Mouse (Mus musculus) forebrain, embryonic 12.5 days (tissue): Measurements from ENCODE around the gene Ppm1n. TPM values are rescaled to one million over a fixed set of nuclear protein-coding genes. Genes with fewer than 3 reads are reported as not detected.
A peak's percentile ranks its signal among the peaks of the same experiment; 100 is the strongest.

Experiments used
- ATAC-seq: fragments of 200-750 bp; cut with Nextera tagmentation; 2 replicates; pipeline ENCODE4 v1.8.0; 2017; ENCODE audit warnings: moderate TSS enrichment; ENCODE audit not compliant: low FRiP score
- H3K27ac ChIP-seq: fragments of 300-500 bp; sonication (generic); 2 replicates; pipeline ENCODE4 v1.5.1; 2016; ENCODE audit warnings: mild to moderate bottlenecking
- H3K27me3 ChIP-seq: fragments of 300-500 bp; sonication (generic); 2 replicates; pipeline ENCODE4 v1.6.1; 2016; ENCODE audit warnings: mild to moderate bottlenecking
- H3K36me3 ChIP-seq: fragments of 300-500 bp; sonication (generic); replicated peaks from 2 replicates; pipeline ENCODE4 v1.6.1; 2016; ENCODE audit warnings: mild to moderate bottlenecking
- H3K4me1 ChIP-seq: fragments of 300-500 bp; sonication (generic); 2 replicates; pipeline ENCODE4 v1.6.1; 2016
- H3K4me2 ChIP-seq: fragments of 300-500 bp; sonication (generic); 2 replicates; pipeline ENCODE4 v1.6.1; 2016; ENCODE audit warnings: mild to moderate bottlenecking, moderate library complexity
- H3K4me3 ChIP-seq: fragments of 300-500 bp; sonication (generic); replicated peaks from 2 replicates; pipeline ENCODE4 v1.5.1; 2016; ENCODE audit warnings: mild to moderate bottlenecking
- H3K9ac ChIP-seq: fragments of 300-500 bp; sonication (generic); 2 replicates; pipeline ENCODE4 v1.6.1; 2016; ENCODE audit warnings: mild to moderate bottlenecking
- H3K9me3 ChIP-seq: fragments of 300-500 bp; sonication (generic); 2 replicates; pipeline ENCODE4 v1.6.1; 2016
- WGBS: fragments of 180-500 bp; shearing (Covaris S2); methylation state at CpG from one replicate; pipeline ENCODE4 v1.1.7; 2016; 5-methylcytosine and 5-hydroxymethylcytosine counted together
- polyA plus RNA-seq: library from polyadenylated mRNA; unstranded; fragments of >200 nt; fragmentation: Nextera tagmentation; extraction: Ambion mirVana; gene quantifications from 2 replicates; pipeline ENCODE4 v1.2.1, GENCODE M21; 2016

Gene Ppm1n
- polyA plus RNA-seq, 1 experiment from 2014 or later, result 0.19 TPM

- peaks cover 41% of the 10 kb centered on the region for H3K27me3 ChIP-seq
- no peak for ATAC-seq
Measured at GRCm38 (mm10) chr7:19318676-19319075, 38.8 kb upstream of the Ppm1n start.

GRCm38 (mm10) chr7:19318201-19318600, 38.3 kb upstream of the Ppm1n start:
- Histone ChIP-seq H3K36me3 (no peaks in the 10 kb centered on the region), H3K4me3 (no peak overlapping the region), H3K27ac (no peak overlapping the region), H3K9ac (no peak overlapping the region), H3K9me3 (no peaks in the 10 kb centered on the region), H3K27me3 (peaks cover 44% of the 10 kb centered on the region), H3K4me2 (no peak overlapping the region), H3K4me1 (peaks cover 19% of the 10 kb centered on the region)
- no peak for ATAC-seq
- WGBS, result 74% methylated on average over 2 of the region's 2 CpGs

More at GRCm38 (mm10) chr7:19318676-19319075, 38.8 kb upstream of the Ppm1n start:
- H3K9ac ChIP-seq, result no peak overlapping the region
- H3K36me3 ChIP-seq, result no peaks in the 10 kb centered on the region
- H3K4me1 ChIP-seq, result peaks cover 19% of the 10 kb centered on the region
- WGBS, result 83% methylated on average over 7 of the region's 7 CpGs
- H3K4me3 ChIP-seq, result no peak overlapping the region
- no peak overlapping the region for H3K27ac ChIP-seq
- H3K4me2 ChIP-seq, result no peak overlapping the region
- no peaks in the 10 kb centered on the region for H3K9me3 ChIP-seq

- Histone ChIP-seq H3K4me2 (no peak overlapping the region), H3K9ac (no peak overlapping the region), H3K27ac (no peak overlapping the region), H3K9me3 (no peaks in the 10 kb centered on the region), H3K4me1 (peaks cover 19% of the 10 kb centered on the region), H3K4me3 (no peak overlapping the region), H3K27me3 (peaks cover 49% of the 10 kb centered on the region), H3K36me3 (no peaks in the 10 kb centered on the region)
- no peak for ATAC-seq
- WGBS, result 41% methylated on average over 14 of the region's 14 CpGs
Measured at GRCm38 (mm10) chr7:19316451-19317161, 36.7 kb upstream of the Ppm1n start.

DNA sequence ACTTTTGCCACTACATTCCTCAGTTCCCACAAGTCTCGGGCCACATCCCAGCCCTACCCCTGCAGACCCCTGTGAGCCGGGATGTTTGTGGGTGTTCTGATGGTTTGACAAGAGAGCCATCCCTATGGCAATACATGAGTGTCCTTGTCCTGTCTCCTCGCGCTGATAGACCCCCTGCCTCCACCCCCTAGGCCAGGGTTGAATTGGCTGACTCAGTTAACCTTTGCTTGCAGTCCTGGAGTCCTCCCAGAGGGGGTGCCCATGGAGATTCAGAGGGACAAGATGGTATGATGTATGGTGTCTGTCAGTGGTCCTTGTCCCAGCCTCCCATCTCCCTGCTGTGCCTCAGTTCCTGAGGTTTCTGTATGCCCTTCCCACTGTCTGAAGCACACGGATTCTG, 34.2 kb upstream of the Ppm1n start:
- H3K9me3 ChIP-seq, result no peaks in the 10 kb centered on the region
- 47% methylated on average over 5 of the region's 5 CpGs for WGBS
- peaks cover 20% of the 10 kb centered on the region for H3K4me1 ChIP-seq
- ATAC-seq, result no peak
- peaks cover 51% of the 10 kb centered on the region for H3K27me3 ChIP-seq
- H3K4me2 ChIP-seq, result no peak overlapping the region
- no peak overlapping the region for H3K4me3 ChIP-seq
- H3K9ac ChIP-seq, result no peak overlapping the region
- H3K27ac ChIP-seq, result no peak overlapping the region
- H3K36me3 ChIP-seq, result no peaks in the 10 kb centered on the region

DNA sequence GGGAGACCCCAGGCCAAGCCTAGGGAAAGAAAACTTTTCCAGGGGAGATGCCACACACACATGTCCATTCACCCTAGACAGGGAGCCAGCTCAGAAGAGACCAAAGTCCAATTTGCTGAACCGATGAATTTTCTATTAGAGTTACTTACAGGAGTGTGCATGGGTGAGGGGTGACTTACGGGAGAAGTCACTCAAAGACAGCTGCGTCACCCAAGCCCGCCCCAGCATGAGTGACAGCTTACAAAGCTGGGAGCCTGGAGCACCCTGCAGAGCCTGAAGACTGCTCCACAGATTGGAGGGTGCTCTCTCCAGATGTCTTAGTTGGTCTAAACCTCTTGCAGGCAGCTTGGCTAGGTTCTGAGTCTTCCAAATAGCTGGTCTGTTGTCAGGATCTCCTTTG, 32.1 kb upstream of the Ppm1n start:
- no peak for ATAC-seq
- WGBS, result 36% methylated on average over 4 of the region's 4 CpGs
- H3K9me3 ChIP-seq, result no peaks in the 10 kb centered on the region
- no peak overlapping the region for H3K27ac ChIP-seq
- no peak overlapping the region for H3K4me2 ChIP-seq
- no peak overlapping the region for H3K9ac ChIP-seq
- H3K4me3 ChIP-seq, result no peak overlapping the region
- peaks cover 31% of the 10 kb centered on the region for H3K4me1 ChIP-seq
- H3K36me3 ChIP-seq, result no peaks in the 10 kb centered on the region
- H3K27me3 ChIP-seq, result peaks cover 50% of the 10 kb centered on the region

DNA sequence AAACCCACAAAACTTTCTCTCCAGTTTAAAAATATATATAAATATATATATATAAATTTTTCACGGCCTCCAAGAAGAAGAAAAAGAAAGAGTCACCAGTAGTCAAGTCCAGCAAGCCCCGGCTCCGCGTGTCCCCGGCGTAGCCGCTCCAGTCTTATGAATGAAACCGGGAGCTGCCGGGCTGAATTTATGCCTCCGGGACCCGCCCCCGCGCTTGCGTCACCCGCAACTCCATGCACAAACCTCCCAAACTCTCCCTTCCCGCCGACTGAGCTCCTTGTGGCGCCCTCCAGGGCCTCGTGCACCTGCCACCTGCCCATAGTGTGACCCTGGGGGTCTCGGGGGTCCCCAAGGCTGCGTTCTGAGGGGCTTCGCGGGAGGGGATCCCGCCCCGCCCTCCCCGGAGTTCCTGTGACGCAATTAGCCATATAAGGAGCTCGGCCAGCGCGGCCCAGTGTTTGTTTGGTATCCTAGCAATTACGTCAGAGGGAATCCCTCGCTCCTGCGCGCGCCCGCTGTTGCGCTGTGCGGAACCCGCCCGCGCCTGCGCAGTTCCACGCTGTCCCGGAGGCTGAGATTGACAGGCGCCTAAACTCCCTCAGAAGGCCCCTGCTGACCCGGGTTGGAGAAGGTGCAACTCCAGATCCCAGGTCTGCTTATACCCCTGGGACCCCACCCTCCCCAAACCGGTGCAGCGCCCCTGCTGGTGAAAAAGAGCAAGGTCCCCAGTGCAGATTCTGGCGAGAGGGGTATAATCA, 30.2 kb upstream of the Ppm1n start, which contains the start of gene Fosb:
Gene Fosb, minus strand, starts transcription at position 168 of the 758 bp plus-strand sequence.
- peak within 1 kb of the TSS; percentile 94 for H3K4me2 ChIP-seq
- H3K36me3 ChIP-seq, result no peaks in the 10 kb centered on the region
- peak within 1 kb of the TSS; percentile 47 for H3K9ac ChIP-seq
- H3K9me3 ChIP-seq, result no peaks in the 10 kb centered on the region
- H3K4me3 ChIP-seq, result peak within 1 kb of the TSS; percentile 63
- WGBS, result under 1% methylated on average over 49 of the region's 49 CpGs
- H3K27me3 ChIP-seq, result peaks cover 61% of the 10 kb centered on the region
- H3K4me1 ChIP-seq, result peaks cover 29% of the 10 kb centered on the region
- no peak within 1 kb of the TSS for H3K27ac ChIP-seq
- peak; percentile 90 for ATAC-seq

- WGBS, result under 1% methylated on average over 48 of the region's 48 CpGs
- Histone ChIP-seq H3K36me3 (no peaks in the 10 kb centered on the region), H3K9ac (peak overlapping the region; percentile 47), H3K4me3 (peak overlapping the region; percentile 63), H3K4me1 (peaks cover 36% of the 10 kb centered on the region), H3K9me3 (no peaks in the 10 kb centered on the region), H3K27ac (no peak overlapping the region), H3K27me3 (peaks cover 61% of the 10 kb centered on the region), H3K4me2 (peak overlapping the region; percentile 94)
- ATAC-seq, result no peak
Measured at GRCm38 (mm10) chr7:19309278-19309883, 29.5 kb upstream of the Ppm1n start.

GRCm38 (mm10) chr7:19308454-19309277, 28.8 kb upstream of the Ppm1n start:
- WGBS, result under 1% methylated on average over 58 of the region's 58 CpGs
- Histone ChIP-seq H3K9me3 (no peaks in the 10 kb centered on the region), H3K4me2 (peak overlapping the region; percentile 94), H3K4me3 (peak overlapping the region; percentile 63), H3K9ac (peak overlapping the region; percentile 47), H3K4me1 (peaks cover 43% of the 10 kb centered on the region), H3K27me3 (peaks cover 61% of the 10 kb centered on the region), H3K36me3 (no peaks in the 10 kb centered on the region), H3K27ac (peak overlapping the region; percentile 44; the same call in 1 of the 2 replicates)
- peak; percentile 87 for ATAC-seq

GRCm38 (mm10) chr7:19307739-19308453, 28.0 kb upstream of the Ppm1n start:
- Histone ChIP-seq H3K36me3 (no peaks in the 10 kb centered on the region), H3K4me2 (peak overlapping the region; percentile 94), H3K27ac (peak overlapping the region; percentile 44; the same call in 1 of the 2 replicates), H3K9ac (peak overlapping the region; percentile 45), H3K9me3 (no peaks in the 10 kb centered on the region), H3K4me3 (peak overlapping the region; percentile 63), H3K27me3 (peaks cover 63% of the 10 kb centered on the region), H3K4me1 (peaks cover 46% of the 10 kb centered on the region)
- ATAC-seq, result peak; percentile 44
- 3% methylated on average over 18 of the region's 18 CpGs for WGBS

GRCm38 (mm10) chr7:19306819-19307738, 27.2 kb upstream of the Ppm1n start:
- ATAC-seq, result no peak
- Histone ChIP-seq H3K36me3 (no peaks in the 10 kb centered on the region), H3K4me3 (no peak overlapping the region), H3K4me2 (peak overlapping the region; percentile 94), H3K9ac (0 out of 2 replicates have a peak overlapping the region, but pooled peaks have one; percentile 45), H3K4me1 (peaks cover 47% of the 10 kb centered on the region), H3K27ac (no peak overlapping the region), H3K9me3 (no peaks in the 10 kb centered on the region), H3K27me3 (peaks cover 68% of the 10 kb centered on the region)
- 76% methylated on average over 25 of the region's 25 CpGs for WGBS
